Mouse (Mus musculus) thymus, adult 2 months (tissue): ENCODE results near the gene Rbm4b. TPM values are rescaled to one million over a fixed set of nuclear protein-coding genes. Genes with fewer than 3 reads are reported as not detected.

Experiments
- DNase-seq: peaks from one replicate; pipeline ENCODE4 v3.0.0; 2021
- H3K27ac ChIP-seq: fragments of 200-500 bp; 2 replicates; pipeline ENCODE4 v1.5.1; 2012; ENCODE audit warnings: low read length, control low read depth; ENCODE audit not compliant: control insufficient read depth, insufficient read depth
- H3K27me3 ChIP-seq: fragments of 200-500 bp; 2 replicates; pipeline ENCODE4 v1.6.1; 2012; ENCODE audit warnings: mild to moderate bottlenecking, low read length, moderate library complexity, mixed read lengths; ENCODE audit not compliant: control insufficient read depth, insufficient read depth
- H3K36me3 ChIP-seq: fragments of 200-500 bp; 2 replicates; pipeline ENCODE4 v1.6.1; 2012; ENCODE audit warnings: mild to moderate bottlenecking, low read length, moderate library complexity; ENCODE audit not compliant: control insufficient read depth, insufficient read depth
- H3K4me1 ChIP-seq: fragments of 200-500 bp; replicated peaks from 2 replicates; pipeline ENCODE4 v1.6.1; 2012; ENCODE audit warnings: low read length; ENCODE audit not compliant: control insufficient read depth, insufficient read depth
- H3K4me3 ChIP-seq: fragments of 200-500 bp; 2 replicates; pipeline ENCODE4 v1.5.1; 2012; ENCODE audit warnings: mild to moderate bottlenecking, low read length, control low read depth, moderate library complexity; ENCODE audit not compliant: control insufficient read depth, insufficient read depth
- CTCF ChIP-seq: fragments of 200-500 bp; IDR thresholded peaks from 2 replicates; pipeline ENCODE4 v1.5.1; 2012; ENCODE audit warnings: mild to moderate bottlenecking, control low read depth, low read length, moderate library complexity, borderline replicate concordance; ENCODE audit not compliant: control insufficient read depth, poor library complexity, insufficient read depth; ENCODE audit errors: extremely low read depth
- POLR2A ChIP-seq: fragments of 200-500 bp; IDR thresholded peaks from 2 replicates; pipeline ENCODE4 v1.6.1; 2012; ENCODE audit warnings: mild to moderate bottlenecking, low read length, control low read depth, moderate library complexity; ENCODE audit not compliant: control insufficient read depth, poor library complexity, insufficient read depth; ENCODE audit errors: extremely low read depth
- WGBS: fragments of 180-500 bp; shearing (Covaris S2); methylation state at CpG from one replicate; pipeline ENCODE4 v1.1.7; 2018; 5-methylcytosine and 5-hydroxymethylcytosine counted together
- polyA plus RNA-seq: library from polyadenylated mRNA; depleted of rRNA; stranded (reverse); fragments of >200 nt; gene quantifications from 2 replicates; pipeline ENCODE4 v1.2.3, GENCODE M21; 2012

Rbm4b gene
- polyA plus RNA-seq, 1 experiment, result 20.2 TPM

GRCm38 (mm10) chr19:4716756-4717155 is 39.5 kb upstream of the Rbm4b start:
- no peaks in the 10 kb centered on the region; the same call in 1 of the 2 replicates for H3K27me3 ChIP-seq

DNA sequence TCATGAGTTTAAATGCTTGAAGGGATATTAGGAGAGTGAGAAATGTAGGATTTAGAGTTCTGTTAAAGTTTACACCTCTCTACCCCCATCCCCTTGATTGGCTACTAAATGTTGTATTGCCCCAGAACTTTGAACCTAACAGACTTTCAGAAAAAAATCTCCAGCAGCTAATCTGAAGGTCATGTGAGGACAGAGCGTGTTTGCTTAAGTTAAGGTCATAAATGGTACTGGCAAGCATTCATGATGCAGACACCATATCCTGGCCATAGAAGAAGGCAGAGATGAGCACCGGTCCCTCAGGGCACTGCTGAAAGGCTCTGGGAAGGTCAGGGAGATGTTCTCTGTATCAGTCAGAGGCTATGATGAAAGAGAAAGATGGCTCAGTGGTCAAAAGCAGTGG is 39.0 kb upstream of the Rbm4b start:
- DNase-seq, result no peak
- H3K27me3 ChIP-seq, result no peaks in the 10 kb centered on the region; the same call in 1 of the 2 replicates
- 99% methylated on average over 2 of the region's 2 CpGs for WGBS
- H3K27ac ChIP-seq, result no peak overlapping the region
- H3K4me3 ChIP-seq, result no peak overlapping the region
- H3K4me1 ChIP-seq, result 0 out of 2 replicates have a peak, but pooled peaks cover 3% of the 10 kb centered on the region
- no peak for TF ChIP-seq POLR2A
- TF ChIP-seq CTCF, result no peak
- no peaks in the 10 kb centered on the region for H3K36me3 ChIP-seq

More at GRCm38 (mm10) chr19:4716756-4717155, 39.5 kb upstream of the Rbm4b start:
- Histone ChIP-seq H3K36me3 (no peaks in the 10 kb centered on the region), H3K27ac (no peak overlapping the region), H3K4me1 (0 out of 2 replicates have a peak, but pooled peaks cover 3% of the 10 kb centered on the region), H3K4me3 (no peak overlapping the region)
- TF ChIP-seq CTCF (no peak), POLR2A (no peak)
- DNase-seq, result no peak
- 97% methylated on average over 14 of the region's 14 CpGs for WGBS

GRCm38 (mm10) chr19:4718716-4719115 is 37.6 kb upstream of the Rbm4b start:
- Histone ChIP-seq H3K36me3 (no peaks in the 10 kb centered on the region), H3K27me3 (no peaks in the 10 kb centered on the region), H3K4me1 (0 out of 2 replicates have a peak, but pooled peaks cover 3% of the 10 kb centered on the region), H3K4me3 (no peak overlapping the region), H3K27ac (no peak overlapping the region)
- TF ChIP-seq CTCF (no peak), POLR2A (no peak)
- no peak for DNase-seq
- WGBS, result 17% methylated on average over 12 of the region's 12 CpGs

GRCm38 (mm10) chr19:4719351-4719764 is 36.9 kb upstream of the Rbm4b start:
- DNase-seq, result no peak

DNA sequence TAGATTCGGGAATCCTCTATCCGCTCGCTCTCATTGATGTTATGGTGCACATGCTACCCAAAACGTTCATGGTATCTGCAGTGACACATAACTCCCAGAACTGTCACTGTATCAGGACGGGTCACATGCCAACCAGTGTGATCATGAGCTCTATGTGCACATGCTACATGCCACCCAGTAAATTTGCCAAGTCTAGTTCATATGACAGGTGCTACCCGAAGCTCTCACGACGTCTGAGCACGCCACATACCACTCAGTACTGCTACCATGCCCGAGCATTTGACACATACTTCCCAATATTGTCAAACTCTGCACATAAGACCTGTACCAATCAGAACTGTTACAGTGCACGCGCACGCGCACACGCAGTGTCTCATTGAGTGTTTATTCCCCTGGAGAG is 36.2 kb upstream of the Rbm4b start:
- no peak overlapping the region for H3K4me3 ChIP-seq
- DNase-seq, result no peak

More at GRCm38 (mm10) chr19:4719351-4719764, 36.9 kb upstream of the Rbm4b start:
- Histone ChIP-seq H3K4me3 (no peak overlapping the region), H3K4me1 (0 out of 2 replicates have a peak, but pooled peaks cover 3% of the 10 kb centered on the region), H3K27ac (no peak overlapping the region), H3K27me3 (no peaks in the 10 kb centered on the region), H3K36me3 (no peaks in the 10 kb centered on the region)
- WGBS, result 71% methylated on average over 5 of the region's 5 CpGs
- no peak for TF ChIP-seq CTCF
- no peak for TF ChIP-seq POLR2A

DNA sequence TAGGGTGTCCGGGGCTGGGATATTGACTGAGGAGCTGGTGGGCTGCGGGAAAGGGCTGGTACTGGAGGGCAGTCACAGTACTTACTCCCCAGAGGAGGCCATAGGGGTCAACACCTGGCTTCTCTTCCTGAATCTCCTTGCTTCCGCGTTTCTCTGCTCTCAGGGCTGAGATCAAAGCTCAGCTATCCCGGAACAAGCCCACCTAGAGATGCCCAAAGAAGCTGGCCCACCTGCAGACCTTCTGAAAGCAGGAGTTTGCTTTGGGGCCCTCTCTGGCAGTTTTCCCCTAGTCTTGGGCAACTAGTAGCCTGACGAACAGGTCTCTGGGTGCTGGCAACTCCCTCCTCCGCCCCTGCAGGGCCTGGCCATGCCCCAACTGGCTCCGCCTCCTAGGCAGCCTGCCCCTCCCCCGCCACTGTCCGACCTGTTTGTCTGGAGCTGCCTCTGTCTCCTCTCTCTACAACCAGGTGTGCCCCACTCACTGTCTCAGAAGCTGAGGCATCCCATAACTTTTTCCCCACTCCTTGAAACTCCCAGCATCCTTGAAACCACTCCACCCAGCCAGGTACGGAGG is 35.5 kb upstream of the Rbm4b start:
- Histone ChIP-seq H3K36me3 (no peaks in the 10 kb centered on the region), H3K27me3 (no peaks in the 10 kb centered on the region), H3K27ac (no peak overlapping the region), H3K4me1 (0 out of 2 replicates have a peak, but pooled peaks cover 3% of the 10 kb centered on the region), H3K4me3 (no peak overlapping the region)
- 72% methylated on average over 11 of the region's 11 CpGs for WGBS
- DNase-seq, result no peak
- TF ChIP-seq POLR2A, result no peak
- TF ChIP-seq CTCF, result no peak

More for the DNA sequence above, 36.2 kb upstream of the Rbm4b start:
- TF ChIP-seq POLR2A (no peak), CTCF (no peak)
- Histone ChIP-seq H3K4me1 (0 out of 2 replicates have a peak, but pooled peaks cover 3% of the 10 kb centered on the region), H3K27ac (no peak overlapping the region), H3K27me3 (no peaks in the 10 kb centered on the region), H3K36me3 (no peaks in the 10 kb centered on the region)
- WGBS, result 94% methylated on average over 15 of the region's 15 CpGs
